Mouse (Mus musculus) c-Kit-positive CD71-negative TER-119-negative erythroid progenitor cells, embryonic 14.5 days (primary cell): ENCODE data around the gene Irak2.
"Not testable (repeated sequence)": the region's sequence is repeated elsewhere in the genome, so short reads cannot be mapped to it uniquely, and the experiment has no call there.

Experiments used
- DNase-seq: peaks from one replicate; pipeline ENCODE4 v3.0.0-alpha.2; 2013; ENCODE audit warnings: low read depth

The Irak2 gene

DNA sequence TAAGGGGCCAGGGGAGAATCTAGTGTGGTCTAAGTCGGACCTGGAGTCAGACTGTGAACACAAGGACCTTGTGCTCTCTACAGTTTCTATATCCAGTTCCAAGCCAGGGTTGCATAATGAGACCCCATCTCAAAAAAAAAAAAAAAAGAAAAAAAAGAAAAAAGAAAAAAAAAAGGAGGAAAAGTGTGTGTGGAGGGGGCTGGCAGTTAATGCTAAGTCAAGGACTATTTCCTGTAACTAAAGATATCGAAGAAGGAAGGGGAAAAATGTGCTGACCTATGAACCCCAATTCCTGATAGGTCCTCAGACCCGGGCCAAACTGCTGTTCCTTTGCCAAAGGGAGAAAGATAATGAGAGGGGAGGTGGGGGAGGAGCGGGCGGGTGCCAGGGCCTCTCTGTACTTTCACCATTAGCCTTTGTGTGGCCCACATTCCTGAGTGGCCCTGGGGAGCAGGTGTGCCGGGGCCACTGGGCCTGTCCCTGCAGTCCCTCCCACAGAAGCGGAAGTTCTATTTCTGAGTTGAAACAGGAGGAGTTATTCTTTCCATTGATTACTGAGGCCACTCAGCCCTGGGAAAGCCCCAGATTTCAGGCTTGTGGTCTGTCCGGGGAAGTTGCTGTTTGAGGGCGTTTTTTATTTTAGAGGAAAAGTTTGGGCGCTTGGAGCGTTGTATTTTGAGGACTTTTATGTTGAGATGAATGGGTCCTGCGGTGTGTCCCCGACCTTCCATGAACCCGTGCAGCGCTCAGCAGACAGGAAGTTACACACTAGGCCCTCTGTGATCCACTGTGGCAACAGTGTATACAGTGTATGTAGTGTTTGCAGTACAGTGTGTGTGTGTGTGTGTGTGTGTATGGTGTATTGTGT is 30.3 kb downstream of the Irak2 start:
- no peak for DNase-seq

DNA sequence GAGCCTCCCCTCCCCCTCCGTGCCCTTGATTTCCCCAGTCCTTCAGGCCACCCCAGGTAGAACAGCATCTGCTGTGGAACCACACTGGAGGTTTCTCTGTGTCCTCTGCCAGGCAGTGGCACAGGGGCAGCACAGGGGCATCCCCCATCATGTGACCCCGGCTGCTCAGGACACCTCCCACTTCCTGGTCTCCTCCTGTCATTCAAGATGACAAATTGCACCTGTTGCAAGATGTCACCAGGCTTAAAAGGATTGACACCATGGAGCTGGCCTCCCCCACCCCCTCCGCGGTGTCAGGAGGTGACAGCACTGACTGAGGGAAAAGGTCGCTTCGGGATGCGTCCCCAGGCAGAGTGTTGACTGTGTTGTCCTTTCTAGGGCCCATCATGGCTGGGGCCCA is 31.6 kb downstream of the Irak2 start:
- no peak for DNase-seq

DNA sequence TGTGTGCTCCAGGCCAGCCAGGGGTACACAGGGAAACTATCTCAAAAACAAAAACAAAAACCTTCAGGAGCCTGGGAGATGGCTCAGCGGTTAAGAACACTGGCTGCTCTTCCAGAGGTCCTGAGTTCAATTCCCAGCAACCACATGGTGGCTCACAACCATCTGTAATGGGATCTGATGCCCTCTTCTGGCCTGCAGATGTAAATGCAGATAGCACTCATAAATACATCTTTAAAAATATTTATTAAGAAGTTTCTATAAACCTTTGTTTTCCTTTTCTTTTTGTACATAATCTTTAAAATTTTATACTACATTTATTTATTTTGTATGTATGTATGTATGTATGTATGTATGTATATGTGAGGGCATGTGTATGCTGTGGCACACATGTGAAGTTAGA is 33.8 kb downstream of the Irak2 start:
- DNase-seq: not testable (repeated sequence)

DNA sequence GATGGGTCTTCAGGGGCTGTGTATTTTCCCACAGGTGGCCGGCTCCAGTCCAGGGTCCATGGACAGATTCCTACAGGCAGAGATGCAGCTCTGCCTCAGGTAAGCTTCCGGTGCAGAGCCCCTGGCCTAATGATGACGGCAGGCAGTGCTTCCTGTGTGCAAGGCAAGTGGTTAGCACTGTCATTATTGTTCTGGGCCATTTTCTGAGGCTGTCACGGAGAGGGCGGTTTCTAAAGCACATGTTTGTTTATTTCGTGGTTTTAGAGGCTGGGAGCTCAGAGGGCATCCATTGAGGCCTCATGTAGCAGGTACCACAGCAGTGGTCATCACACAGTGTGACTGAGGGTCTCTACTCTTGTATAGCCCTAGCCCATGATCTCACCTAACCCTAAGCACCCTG is 34.7 kb downstream of the Irak2 start:
- no peak for DNase-seq

DNA sequence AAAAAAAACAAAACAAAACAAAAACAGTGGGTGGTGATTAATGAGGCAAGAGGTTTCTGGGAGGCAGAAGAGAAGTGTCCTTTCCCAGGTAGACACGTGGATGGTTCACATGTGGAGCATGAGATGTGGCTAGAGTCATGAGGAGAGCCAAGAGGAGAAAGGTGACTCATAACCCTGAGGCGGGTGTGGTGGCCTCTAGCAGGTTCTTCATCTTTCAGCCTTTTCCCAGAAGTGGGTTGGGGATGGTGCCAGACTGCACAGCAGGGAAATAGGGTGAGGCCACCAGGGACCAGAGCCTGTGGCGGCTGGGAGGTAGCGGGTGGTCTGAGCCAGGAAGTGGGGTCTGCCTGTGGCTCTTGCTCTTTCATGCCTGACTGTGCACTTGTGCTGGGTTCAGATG is 37.0 kb downstream of the Irak2 start:
- no peak for DNase-seq

DNA sequence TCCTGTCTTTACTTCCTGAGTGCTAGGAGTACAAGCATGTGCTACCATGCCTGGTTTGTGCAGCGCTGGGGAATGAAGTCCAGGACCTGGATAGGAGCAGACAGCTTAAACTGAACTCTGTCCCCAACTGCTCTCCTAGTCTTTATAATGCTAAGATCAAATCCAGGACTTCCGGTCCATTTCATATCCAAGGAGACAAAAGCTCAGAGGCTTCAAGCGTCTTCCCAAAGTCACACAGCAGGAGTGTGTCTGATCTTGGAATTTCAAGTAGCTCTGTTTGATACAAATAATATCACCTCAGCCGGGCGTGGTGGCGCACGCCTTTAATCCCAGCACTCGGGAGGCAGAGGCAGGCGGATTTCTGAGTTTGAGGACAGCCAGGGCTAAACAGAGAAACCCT is 37.7 kb downstream of the Irak2 start:
- DNase-seq: no peak

DNA sequence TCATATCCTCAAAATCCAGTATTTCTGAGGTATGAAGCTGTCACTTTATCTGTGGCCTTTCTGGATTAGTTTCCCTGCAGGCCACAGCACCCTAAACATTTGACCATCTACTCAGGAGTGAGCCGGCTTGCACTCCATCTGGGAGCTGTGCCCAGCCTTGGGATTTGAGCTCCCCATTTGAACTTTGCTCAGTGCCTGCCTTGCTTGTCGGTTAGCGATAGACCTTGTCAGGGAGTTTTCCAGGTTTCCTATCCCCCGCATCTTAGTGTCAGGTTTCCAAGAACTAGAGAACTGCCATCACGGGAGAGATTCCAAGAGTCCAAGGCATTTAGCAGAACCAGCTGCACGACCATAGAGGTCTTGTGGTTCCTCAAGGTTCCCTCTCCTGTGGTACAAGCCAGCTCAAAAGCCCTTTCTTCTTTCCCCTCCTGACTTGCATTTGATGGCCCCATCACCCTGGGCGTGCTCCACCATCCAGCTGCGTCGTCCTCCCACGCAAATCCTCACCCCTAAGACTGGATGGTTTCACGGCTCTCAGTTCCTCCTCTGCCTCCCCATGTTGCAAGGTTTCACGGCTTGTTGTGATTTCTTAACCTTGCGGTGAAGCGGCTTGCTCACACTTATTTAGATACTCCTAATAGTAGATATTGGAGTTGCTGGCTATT is 38.9 kb downstream of the Irak2 start:
- no peak for DNase-seq

DNA sequence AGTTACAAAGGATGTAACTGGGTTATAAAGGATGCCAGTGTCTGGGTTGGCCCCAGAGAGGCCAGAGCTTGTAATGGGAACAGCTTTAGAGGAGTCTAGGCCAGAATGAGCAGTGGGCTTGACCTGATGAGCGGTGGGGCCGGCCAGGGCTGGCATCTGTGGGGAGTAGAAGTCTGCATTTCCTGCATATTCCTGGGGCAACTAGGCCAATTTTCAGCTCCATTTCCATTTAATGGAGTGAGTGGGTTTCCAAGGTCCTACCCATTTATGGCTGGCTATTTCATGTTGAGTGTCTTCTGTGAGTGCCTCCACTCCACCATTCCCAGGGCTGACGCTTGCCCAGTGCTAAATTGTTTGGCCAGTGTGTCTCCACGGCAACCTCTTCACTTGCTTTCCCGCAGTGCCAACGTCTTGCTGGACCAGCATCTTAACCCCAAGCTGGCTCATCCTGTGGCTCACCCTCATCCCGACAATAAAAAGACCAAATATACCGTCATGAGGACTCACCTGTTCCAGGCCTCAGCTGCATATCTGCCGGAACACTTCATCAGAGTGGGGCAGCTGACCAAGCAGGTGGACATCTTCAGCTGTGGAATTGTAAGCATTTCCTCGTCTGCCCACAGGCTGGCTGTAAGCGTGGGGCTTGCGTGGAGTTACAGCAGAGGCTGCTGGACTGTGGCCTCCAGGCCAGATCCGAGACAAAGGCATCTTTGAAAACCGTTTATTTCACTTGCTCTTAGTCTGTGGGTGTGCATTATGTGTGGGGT is 40.2 kb downstream of the Irak2 start:
- DNase-seq: no peak

DNA sequence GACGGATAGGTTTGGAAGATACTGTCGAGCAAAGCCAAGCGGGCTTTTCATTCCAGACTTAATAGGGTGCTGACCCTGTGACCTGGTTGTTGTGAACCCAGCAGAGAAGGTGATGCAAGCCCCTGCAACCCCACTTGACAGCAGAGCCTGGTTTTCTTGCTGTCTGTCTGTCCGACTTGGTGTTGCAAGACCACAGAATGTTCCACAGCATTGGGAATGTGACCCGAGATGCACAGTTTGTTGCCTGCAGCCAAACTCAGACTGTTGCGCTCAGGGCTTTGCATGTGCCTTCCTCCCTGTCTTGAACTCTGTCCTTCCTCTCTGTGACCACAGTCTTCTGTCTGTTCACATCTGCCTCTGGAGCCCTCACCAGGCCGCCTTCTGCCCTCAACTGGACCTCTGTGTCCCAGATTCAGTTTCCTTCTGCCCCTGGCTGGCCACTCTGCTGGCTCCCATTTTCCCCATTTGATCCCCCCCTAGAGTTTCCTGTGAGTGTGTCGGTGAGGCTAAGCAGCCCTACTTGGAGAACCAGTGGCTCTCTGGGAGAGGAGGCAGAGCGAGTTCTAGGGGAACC is 41.8 kb downstream of the Irak2 start:
- no peak for DNase-seq

DNA sequence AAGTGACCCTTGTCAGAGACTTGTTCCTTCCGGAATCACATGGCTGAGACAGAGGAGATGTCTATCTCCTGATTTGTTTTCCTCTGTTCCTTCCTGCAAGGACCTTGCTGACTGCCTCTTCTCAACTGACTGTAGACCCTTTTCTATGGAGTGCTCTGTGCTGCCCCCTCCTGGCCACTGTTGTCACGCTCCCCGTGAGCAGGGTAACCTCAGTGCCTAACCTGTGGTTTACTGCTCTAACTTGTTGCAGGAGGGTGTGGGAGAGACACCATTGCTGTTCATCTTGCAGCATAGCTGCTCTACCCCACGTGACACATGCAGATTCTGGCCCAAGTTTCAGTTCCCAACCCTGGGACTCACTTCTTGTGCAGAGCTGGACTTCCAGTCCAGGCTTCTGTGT is 43.0 kb downstream of the Irak2 start:
- DNase-seq: peak; percentile 85

DNA sequence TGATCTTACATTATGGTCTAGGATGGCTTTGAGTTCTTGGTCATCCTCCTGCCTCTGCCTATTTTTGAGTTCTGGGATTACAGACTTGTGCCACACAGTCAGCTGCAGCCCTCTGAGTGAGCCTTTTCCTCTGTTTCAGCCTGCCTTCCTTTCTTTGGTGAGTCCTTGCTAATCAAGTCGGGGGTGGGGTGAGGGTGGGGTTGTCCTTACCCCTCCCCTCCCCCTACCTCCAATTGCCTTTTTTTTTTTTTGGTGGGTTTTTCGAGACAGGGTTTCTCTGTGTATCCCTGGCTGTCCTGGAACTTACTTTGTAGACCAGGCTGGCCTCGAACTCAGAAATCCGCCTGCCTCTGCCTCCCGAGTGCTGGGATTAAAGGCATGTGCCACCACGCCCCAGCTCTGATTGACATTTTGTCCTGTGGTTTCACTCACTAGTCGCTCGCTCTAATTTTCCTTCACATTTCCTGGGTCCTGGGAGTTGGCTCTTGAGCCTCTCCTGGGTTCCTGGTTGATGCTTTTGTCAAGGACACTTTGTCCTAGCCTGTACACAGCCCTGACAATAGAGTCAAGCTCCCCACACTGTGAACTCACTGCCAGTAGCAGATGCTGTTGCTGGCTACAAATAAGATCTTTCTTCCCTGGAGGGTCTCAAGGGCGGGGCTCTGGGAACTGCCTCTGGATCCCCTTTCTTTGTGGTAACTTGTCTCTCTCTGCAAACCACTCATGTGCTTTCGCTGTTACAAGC is 45.0 kb downstream of the Irak2 start:
- DNase-seq: no peak

DNA sequence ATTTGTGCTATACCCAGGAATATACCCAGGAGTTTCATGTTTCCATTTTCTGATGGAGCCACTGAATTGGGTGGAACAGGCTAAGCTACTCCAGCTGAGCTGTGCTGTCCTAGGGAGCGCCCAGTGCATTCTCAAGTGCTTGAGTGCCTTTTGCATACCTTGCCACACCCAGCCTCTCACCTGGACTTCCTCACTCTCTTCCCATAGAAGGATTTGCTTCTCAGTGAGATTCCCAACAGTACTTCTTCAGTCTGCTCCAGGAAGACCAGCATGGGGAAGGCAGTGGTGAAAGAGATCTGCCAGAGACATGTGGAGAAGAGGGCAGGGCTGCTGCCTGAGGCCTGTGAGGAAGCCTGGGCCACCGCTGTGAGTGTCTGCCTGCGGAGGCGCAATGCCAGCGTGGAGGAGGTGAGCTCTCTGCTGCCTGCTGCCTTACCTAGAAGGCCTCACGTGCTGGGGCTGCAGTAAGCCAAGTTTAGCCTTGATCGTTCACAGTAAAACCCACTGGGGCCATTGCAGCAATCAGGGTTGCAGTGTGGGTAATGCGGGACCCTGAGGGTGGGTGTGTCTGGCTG is 48.4 kb downstream of the Irak2 start:
- DNase-seq: no peak

DNA sequence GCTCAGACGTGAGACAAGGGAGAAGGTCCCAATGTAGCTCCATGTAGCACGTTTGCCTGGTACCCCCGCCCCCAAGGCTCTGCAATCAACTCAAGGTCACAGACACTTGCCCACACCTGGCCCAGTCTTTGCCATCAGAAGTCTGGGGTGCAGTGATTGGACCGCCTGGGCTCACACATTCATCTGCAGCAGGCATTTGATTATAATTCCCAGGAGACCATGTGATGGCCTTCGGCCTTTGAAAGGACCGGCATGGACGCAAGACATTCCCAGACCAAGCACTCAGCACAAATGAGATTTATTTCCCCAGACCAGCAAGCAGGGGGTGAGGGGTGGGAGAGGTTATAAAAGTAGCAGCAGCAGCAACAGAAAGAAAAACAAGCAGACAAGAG is 51.7 kb downstream of the Irak2 start:
- no peak for DNase-seq

DNA sequence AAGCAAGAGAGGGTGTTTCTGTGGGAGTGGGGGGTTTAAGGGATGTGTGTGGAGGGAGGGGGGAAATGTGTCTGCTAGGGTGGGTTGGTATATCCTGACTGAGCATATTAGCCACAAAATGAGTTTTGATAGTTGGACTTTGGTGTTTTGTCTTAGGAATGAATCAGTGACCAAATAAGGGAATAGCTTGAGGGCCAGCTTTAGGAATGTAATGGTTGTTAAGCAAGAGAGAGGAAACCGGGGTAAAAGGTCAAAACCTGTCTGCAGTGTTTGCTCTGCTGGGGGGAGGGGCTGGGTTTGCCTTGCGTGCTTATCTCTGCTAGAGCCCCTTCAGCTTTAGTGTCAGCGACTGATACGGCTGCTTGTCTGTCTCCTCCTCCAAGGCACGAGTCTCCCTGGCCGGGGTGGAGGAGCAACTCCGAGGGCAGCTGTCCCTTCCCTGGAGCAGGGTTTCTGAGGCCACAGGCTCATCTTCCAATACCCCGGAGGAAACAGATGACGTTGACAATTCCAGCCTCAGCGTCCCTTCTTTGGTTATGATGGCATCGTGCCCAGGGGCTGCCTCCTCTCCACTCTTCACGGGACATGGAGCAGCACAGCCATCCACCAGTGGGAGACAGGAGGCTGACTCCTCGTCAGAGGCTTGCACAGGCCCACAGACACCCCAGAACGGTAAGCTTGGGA is 52.3 kb downstream of the Irak2 start:
- DNase-seq: no peak

DNA sequence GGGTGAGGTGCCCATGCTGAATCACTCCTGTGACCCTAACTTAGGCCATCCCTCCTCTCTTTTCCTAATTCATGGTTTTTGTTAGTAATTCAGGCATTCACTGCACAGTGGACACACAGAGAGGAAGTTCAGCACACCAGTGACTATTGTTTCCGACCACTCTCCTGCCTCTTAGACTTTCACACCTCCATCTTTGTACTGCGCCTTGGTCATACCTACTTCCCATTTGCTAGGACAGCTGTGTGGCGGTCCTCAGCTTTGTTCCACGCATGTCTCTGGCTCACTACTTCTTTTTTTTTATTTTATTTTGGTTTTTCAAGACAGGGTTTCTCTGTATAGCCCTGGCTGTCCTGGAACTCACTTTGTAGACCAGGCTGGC is 52.8 kb downstream of the Irak2 start:
- no peak for DNase-seq

DNA sequence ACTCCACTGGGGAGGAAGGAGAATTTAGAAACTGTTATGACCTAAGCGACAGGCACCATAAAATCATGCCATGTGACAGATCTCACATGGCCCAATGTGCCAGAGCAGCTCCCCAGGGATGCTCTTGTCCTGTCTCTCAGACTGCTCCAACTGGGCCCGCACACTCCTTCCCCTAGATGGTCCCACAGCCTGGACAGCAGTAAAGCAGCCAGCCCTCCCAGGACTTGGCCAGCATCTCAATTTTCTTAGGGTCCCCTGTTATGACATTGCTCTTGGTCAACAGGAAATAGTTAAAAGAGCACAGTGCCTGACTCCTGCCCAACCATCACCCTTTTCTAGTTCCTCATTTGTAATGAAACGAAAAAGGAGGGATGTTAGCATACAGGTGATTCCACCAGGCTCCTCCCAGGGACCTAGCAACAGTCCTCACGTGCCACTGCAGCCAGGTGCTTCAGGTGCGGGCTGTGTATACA is 54.4 kb downstream of the Irak2 start:
- DNase-seq: no peak

DNA sequence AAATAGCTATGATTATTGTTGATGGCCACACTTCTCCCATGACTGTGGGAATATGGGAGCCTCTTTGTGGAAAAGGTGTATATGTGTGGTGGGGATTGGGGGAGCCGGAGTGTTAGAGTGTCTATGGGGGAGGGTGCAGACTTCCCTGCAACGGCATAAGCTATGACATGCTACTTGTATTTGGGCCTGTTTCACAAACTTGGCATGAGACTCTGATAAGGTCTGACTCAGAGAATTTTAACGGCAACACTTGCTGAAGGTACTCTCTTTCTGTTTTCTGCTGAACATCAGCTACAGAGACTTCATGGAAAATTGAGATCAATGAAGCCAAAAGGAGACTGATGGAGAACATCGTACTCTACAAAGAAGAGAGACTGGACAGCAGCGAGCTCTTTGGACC is 55.1 kb downstream of the Irak2 start:
- DNase-seq: no peak

DNA sequence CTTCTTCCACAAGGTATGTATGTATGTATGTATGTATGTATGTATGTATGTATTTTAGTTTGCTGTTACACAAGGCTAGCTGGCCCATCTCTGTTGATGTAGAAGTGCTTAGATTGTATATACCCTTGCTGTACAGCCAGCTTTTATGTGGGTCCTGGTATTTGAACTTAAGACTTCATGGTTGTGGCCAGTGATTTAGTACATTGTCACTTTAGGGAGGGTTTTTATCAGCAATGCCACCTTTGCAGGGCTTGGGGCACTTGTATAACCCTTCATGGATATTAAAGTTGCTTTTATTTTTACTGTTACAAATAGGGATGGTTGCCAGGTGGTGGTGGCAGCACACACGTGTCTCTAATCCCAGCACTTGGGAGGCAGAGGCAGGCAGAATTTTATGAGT is 56.9 kb downstream of the Irak2 start:
- DNase-seq: no peak

DNA sequence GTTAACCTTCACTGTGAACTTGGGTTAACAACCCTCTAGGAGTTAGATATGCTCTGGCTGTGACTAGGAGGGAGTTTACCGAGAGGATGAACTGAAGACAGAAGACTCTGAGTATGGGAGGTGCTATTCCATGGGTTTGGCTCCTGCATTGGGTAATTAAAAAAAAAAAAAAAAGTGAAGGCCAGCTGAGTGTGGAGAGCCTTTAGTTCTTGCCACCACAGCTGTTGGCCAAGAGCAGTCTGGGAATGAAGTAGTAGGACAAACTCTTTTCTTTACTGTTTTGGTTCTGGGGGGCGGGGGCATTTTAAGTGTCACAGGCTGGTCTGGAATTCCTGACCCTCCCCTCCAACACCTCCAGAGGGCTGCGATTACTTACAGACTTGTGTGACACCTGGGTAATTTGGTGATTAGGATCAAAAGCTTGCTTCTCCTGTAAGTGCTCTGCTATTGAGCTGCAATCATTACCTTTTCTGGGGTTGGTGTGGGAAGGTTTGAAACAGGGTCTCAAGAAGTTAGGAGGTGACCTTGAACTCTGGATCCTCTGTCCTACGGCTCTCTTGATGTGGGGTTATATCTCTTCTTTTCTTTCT is 57.6 kb downstream of the Irak2 start:
- DNase-seq: no peak

DNA sequence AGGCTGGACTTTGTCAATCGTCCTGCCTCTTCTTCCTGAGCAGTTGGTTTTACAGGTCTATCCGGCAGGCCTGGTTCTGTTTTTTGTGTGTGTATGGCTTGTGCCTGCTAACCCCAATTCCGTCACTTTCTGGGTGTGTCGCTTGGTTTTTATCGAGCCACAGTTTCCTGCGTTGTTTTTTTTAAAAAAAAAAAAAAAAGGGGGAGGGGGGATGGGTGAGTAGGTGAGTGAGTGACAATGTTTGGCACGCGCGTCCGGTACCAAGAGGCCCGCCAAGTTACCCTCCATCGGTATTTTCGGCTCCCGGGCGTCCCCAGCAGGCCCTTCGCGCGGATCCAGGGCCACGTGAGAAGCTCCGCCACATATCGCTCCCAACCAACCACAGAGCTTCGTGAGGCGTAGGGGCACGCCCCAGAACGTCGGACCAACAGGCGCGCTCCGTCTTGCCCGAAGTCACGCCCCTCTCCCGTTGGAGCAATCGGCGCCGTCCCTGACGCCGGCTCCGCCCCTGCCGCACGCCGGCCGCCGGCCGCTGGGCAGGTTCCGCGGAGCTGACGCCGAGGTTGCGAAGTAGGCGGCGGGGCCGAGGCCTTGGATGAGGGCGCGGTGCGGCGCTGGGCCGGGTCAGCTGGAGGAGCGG is 58.4 kb downstream of the Irak2 start, which contains the start of gene Tatdn2:
TSS of gene Tatdn2 (plus strand) at position 469 of the 640 bp plus-strand sequence.
- peak; percentile 91 for DNase-seq
